Comparison of ENCODE assay signal across 24 mouse cellular contexts in the genomic region with DNA sequence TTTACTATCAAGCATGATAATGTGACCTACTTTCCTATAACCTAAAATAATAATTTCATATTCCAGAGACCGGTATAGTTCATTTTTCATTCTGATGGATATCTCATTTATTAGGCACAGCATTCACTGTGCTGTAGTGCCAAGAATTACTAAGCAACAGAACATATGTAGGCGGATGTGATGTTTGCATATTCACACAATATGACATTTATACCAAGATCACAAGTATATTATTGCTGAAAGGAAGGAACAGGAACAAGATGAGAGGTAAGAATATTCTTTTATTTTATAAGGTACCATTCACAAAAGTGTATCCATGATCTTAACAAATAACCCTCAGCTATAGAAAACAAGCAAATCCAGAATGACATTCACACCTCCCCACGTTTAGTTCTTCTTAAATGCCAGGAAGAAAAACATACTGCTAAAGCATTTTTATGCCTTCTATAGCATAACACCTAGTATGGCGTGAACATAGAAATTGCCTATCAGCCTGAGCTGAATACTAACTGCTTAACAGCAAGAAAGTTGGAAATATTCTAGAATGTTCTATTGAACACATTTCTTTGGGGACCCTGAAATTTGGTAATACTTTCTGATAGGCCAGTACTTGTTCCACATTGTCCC.
A peak's percentile ranks its signal among the peaks of the same experiment; 100 is the strongest.
DNase-seq lines count a peak whose midpoint lies in the region; ATAC-seq lines count a peak whose summit lies in the region.
"Had no signal": no experiment of that assay in that cellular context is flagged by ENCODE, and none has a peak within 500 bp of the region (broad histone marks: within the 10 kb centered on the region; RNA-seq: fewer than 3 reads in every experiment).

No protein-coding gene starts in this region.

- no peaks in the 10 kb centered on the region for H3K36me3 ChIP-seq in intestine, embryonic 15.5 days
- H3K36me3 ChIP-seq: embryonic facial prominence, embryonic 12.5 days; forebrain, embryonic 12.5 days; heart, embryonic 10.5 days; hindbrain, embryonic 12.5 days had no signal

- H3K4me3 ChIP-seq in intestine, embryonic 15.5 days (replicated peaks) = no peak overlapping the region
- H3K4me3 ChIP-seq: embryonic facial prominence, embryonic 12.5 days; forebrain, embryonic 12.5 days; heart, embryonic 10.5 days; hindbrain, embryonic 12.5 days had no signal

- no peaks in the 10 kb centered on the region for H3K4me1 ChIP-seq in intestine, embryonic 15.5 days (replicated peaks)
- H3K4me1 ChIP-seq: embryonic facial prominence, embryonic 12.5 days; forebrain, embryonic 12.5 days; heart, embryonic 10.5 days; hindbrain, embryonic 12.5 days had no signal

- DNase-seq in frontal cortex, postnatal 14 days (ENCODE audit: low spot score in 2 of 2) = no peak
- peak; percentile 40 for DNase-seq in layer of hippocampus, adult 9-11 months
- no peak for DNase-seq in layer of hippocampus, adult 8-10 months (ENCODE audit: low spot score in 2 of 2)
- DNase-seq in brain, adult 2 months (ENCODE audit: low read depth, low spot score) = peak; percentile 55
- DNase-seq in brain, embryonic 18.5 days (ENCODE audit: low read depth, low spot score) = peak; percentile 10
- DNase-seq: adrenal gland, postnatal 14 days; cerebellum, adult 11-12 months; cerebellum, adult 9-10 months; cerebellum, postnatal 25 days; gastrocnemius, postnatal 36 days; heart, adult 11 months; heart, postnatal 10 days; heart, postnatal 4 days had no signal

- H3K27ac ChIP-seq in intestine, embryonic 15.5 days = no peak overlapping the region
- H3K27ac ChIP-seq: embryonic facial prominence, embryonic 12.5 days; forebrain, embryonic 12.5 days; heart, embryonic 10.5 days; hindbrain, embryonic 12.5 days had no signal

- 85% methylated on average over 4 of the region's 4 CpGs for WGBS in intestine, embryonic 15.5 days

- H3K9me3 ChIP-seq in intestine, embryonic 15.5 days = no peaks in the 10 kb centered on the region
- H3K9me3 ChIP-seq: embryonic facial prominence, embryonic 12.5 days; forebrain, embryonic 12.5 days; heart, embryonic 10.5 days; hindbrain, embryonic 12.5 days had no signal

- H3K4me2 ChIP-seq in intestine, embryonic 15.5 days (replicated peaks) = no peak overlapping the region
- H3K4me2 ChIP-seq: embryonic facial prominence, embryonic 12.5 days; forebrain, embryonic 12.5 days; hindbrain, embryonic 12.5 days had no signal

- no peaks in the 10 kb centered on the region for H3K27me3 ChIP-seq in intestine, embryonic 15.5 days (replicated peaks)
- H3K27me3 ChIP-seq: CH12.LX; embryonic facial prominence, embryonic 12.5 days; forebrain, embryonic 12.5 days; hindbrain, embryonic 12.5 days had no signal

- H3K9ac ChIP-seq in intestine, embryonic 15.5 days = no peak overlapping the region
- H3K9ac ChIP-seq: embryonic facial prominence, embryonic 12.5 days; forebrain, embryonic 12.5 days; hindbrain, embryonic 12.5 days had no signal

- ATAC-seq in frontal cortex, adult (ENCODE audit: low TSS enrichment) = peak; percentile 83
- ATAC-seq in intestine, embryonic 15.5 days = no peak
- ATAC-seq: activated CD4-positive, CD25-positive, alpha-beta regulatory T cell, adult 4 months; hindbrain, embryonic 16.5 days; inflammation-experienced regulatory T-cells, adult 6 months; Patski had no signal

Comparison
In these comparisons a context has a peak if more than half of its experiments do, and no peak if none do; other contexts are left out.
1. DNase-seq: peak in layer of hippocampus, adult 9-11 months (single experiment), brain, adult 2 months (single experiment) and brain, embryonic 18.5 days (single experiment); none in frontal cortex, postnatal 14 days (0 of 2) and layer of hippocampus, adult 8-10 months (0 of 2).